Mouse (Mus musculus): ENCODE results near the gene Hoxa5. TPM values are rescaled to one million over a fixed set of nuclear protein-coding genes. Genes with fewer than 3 reads are reported as not detected.

Gene Hoxa5
- total and polyA plus RNA-seq, 3 experiments: 0.83 to 4.1 (median 1.5) TPM

GRCm38 (mm10) chr6:52249415-52249738 lies 45.0 kb upstream of the Hoxa5 start:
- Histone ChIP-seq H3K4me3 (replicated peaks in 1 of 3; ENCODE audit: low read depth in 2 of 3, low read length in 2 of 3, poor library complexity in 1 of 3) (no peak overlapping the region), H3K79me2 (replicated peaks; ENCODE audit: control insufficient read depth, extremely low read depth, insufficient read depth, poor library complexity, severe bottlenecking) (no peaks in the 10 kb centered on the region), H3K36me3 (replicated peaks in 1 of 2; ENCODE audit: control insufficient read depth in 1 of 2, insufficient read depth in 1 of 2, low read length in 1 of 2) (no peaks in the 10 kb centered on the region), H3K4me2 (ENCODE audit: insufficient read depth, low read depth, poor library complexity, severe bottlenecking) (no peak overlapping the region), H3K9ac (ENCODE audit: insufficient read depth, low read depth) (no peak overlapping the region), H3K27ac (ENCODE audit: insufficient read depth, low read depth) (no peak overlapping the region), H3K4me1 (ENCODE audit: control insufficient read depth in 1 of 2, insufficient read depth in 2 of 2) (no peaks in the 10 kb centered on the region), H3K9me3 (replicated peaks; ENCODE audit: low read length) (peaks cover 26% of the 10 kb centered on the region), H3K27me3 (replicated peaks) (no peaks in the 10 kb centered on the region)
- no peak for DNase-seq (ENCODE audit: extremely low read depth)
- TF ChIP-seq ZKSCAN1 (IDR thresholded peaks at IDR 0.05; ENCODE audit: borderline replicate concordance, low read depth, low read length): no peak
- TF ChIP-seq SIN3A (IDR thresholded peaks at IDR 0.05; ENCODE audit: low read length): no peak
- no peak for TF ChIP-seq GABPA (IDR thresholded peaks at IDR 0.05; ENCODE audit: insufficient replicate concordance, low read depth, low read length)
- TF ChIP-seq MXI1 (IDR thresholded peaks at IDR 0.05; ENCODE audit: low read depth, low read length): no peak
- no peak for TF ChIP-seq POLR2AphosphoS2 (IDR thresholded peaks at IDR 0.05; ENCODE audit: low read depth, low read length)
- no peak for TF ChIP-seq UBTF (IDR thresholded peaks at IDR 0.05; ENCODE audit: low read depth, low read length)
- no peak for TF ChIP-seq NRF1 (IDR thresholded peaks at IDR 0.05; ENCODE audit: low read depth, low read length)
- TF ChIP-seq IRF4 (IDR thresholded peaks at IDR 0.05; ENCODE audit: low read depth, low read length): no peak
- dilution Hi-C loops (cut with MboI; ENCODE audit: extremely low pct_ligation_motif_present, extremely low pct_unique_long_range_greater_than_20kb, low sequenced_read_pairs): no loop called here
- in situ Hi-C loops (cut with MboI; ENCODE audit: low pct_ligation_motif_present, low pct_unique_long_range_greater_than_20kb, low sequenced_read_pairs): no loop called here

GRCm38 (mm10) chr6:52248638-52249414 lies 44.4 kb upstream of the Hoxa5 start:
- H3K9ac ChIP-seq (ENCODE audit: insufficient read depth, low read depth): no peak overlapping the region
- no peak for TF ChIP-seq MYC (IDR thresholded peaks at IDR 0.05; ENCODE audit: low read depth, low read length)
- no peak for TF ChIP-seq NRF1 (IDR thresholded peaks at IDR 0.05; ENCODE audit: low read depth, low read length)
- no peak for TF ChIP-seq HCFC1 (IDR thresholded peaks at IDR 0.05; ENCODE audit: low read depth, low read length)
- TF ChIP-seq ELF1 (IDR thresholded peaks at IDR 0.05; ENCODE audit: low read depth, low read length): no peak
- TF ChIP-seq IRF4 (IDR thresholded peaks at IDR 0.05; ENCODE audit: low read depth, low read length): no peak
- no peak for TF ChIP-seq SMC3 (IDR thresholded peaks at IDR 0.05; ENCODE audit: low read depth, low read length)
- no peak for TF ChIP-seq BHLHE40 (IDR thresholded peaks at IDR 0.05; ENCODE audit: low read depth, low read length)
- no peak for TF ChIP-seq MEF2A (IDR thresholded peaks at IDR 0.05; ENCODE audit: borderline replicate concordance, low read depth, low read length)
- no peak for TF ChIP-seq GABPA (IDR thresholded peaks at IDR 0.05; ENCODE audit: insufficient replicate concordance, low read depth, low read length)
- no peak for TF ChIP-seq NELFE (IDR thresholded peaks at IDR 0.05; ENCODE audit: low read depth, low read length)
- no peak overlapping the region for H3K27ac ChIP-seq (ENCODE audit: insufficient read depth, low read depth)
- H3K27me3 ChIP-seq (replicated peaks): no peaks in the 10 kb centered on the region
- H3K4me2 ChIP-seq (ENCODE audit: insufficient read depth, low read depth, poor library complexity, severe bottlenecking): no peak overlapping the region
- H3K79me2 ChIP-seq (replicated peaks; ENCODE audit: control insufficient read depth, extremely low read depth, insufficient read depth, poor library complexity, severe bottlenecking): no peaks in the 10 kb centered on the region
- no peak for DNase-seq (ENCODE audit: extremely low read depth)
- dilution Hi-C loops (cut with MboI; ENCODE audit: extremely low pct_ligation_motif_present, extremely low pct_unique_long_range_greater_than_20kb, low sequenced_read_pairs) (no loop called here), in situ Hi-C loops (cut with MboI; ENCODE audit: low pct_ligation_motif_present, low pct_unique_long_range_greater_than_20kb, low sequenced_read_pairs) (no loop called here)
- no peaks in the 10 kb centered on the region for H3K36me3 ChIP-seq (replicated peaks in 1 of 2; ENCODE audit: control insufficient read depth in 1 of 2, insufficient read depth in 1 of 2, low read length in 1 of 2)
- peaks cover 26% of the 10 kb centered on the region for H3K9me3 ChIP-seq (replicated peaks; ENCODE audit: low read length)
- H3K4me3 ChIP-seq (replicated peaks in 1 of 3; ENCODE audit: low read depth in 2 of 3, low read length in 2 of 3, poor library complexity in 1 of 3): no peak overlapping the region
- no peaks in the 10 kb centered on the region for H3K4me1 ChIP-seq (ENCODE audit: control insufficient read depth in 1 of 2, insufficient read depth in 2 of 2)
